Comparison of ENCODE assay signal across 8 mouse cellular contexts in the genomic region with DNA sequence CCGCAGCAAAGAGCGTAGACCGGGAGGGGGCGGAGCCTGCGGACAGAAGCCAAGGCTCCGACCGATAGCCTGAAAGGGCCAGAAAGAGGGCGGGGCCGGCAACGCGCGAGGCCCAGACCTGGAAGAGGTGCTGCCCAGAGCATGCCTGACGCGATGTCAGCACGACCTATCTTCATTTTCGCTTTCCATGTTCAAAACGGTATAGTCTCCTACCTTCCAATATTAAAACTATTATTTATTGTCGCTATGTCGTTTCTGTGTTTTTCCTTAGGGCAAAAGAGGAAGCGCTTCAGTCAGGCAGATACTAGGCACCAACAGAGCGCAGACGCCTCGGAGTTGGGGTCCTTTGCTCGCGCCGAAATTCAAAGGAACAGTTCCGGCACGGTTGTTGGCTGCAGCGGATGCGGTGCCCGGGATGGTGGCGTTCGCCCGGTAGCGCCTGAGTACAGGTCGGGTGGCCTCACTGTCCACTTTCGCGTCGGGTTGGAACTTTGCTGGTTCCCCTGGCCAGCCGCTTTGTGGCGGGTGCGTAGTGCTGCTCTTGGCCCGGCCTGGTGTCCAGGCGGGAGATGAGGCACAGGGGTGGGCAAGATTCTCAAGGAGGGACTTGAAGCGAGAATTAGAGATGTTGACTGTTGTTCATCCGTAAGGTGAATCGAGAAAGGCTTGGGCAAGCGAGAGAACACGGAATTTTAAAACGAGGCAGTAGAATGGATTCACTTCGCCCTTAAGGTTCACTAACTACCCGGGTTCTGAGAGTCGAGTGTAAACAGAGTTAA. TPM values are rescaled to one million over a fixed set of nuclear protein-coding genes. Genes with fewer than 3 reads are reported as not detected.
DNase-seq lines count a peak whose midpoint lies in the region; ATAC-seq and TF ChIP-seq lines count a peak whose summit lies in the region.

A gene (plus strand): TSS at position 358 of the 779 bp plus-strand sequence.

- H3K27ac ChIP-seq in gastrocnemius, adult 2 months, result peak within 1 kb of the TSS; percentile 91
- peak within 1 kb of the TSS; percentile 87 for H3K27ac ChIP-seq in hindbrain, postnatal 0 days
- peak within 1 kb of the TSS; percentile 94 for H3K27ac ChIP-seq in left cerebral cortex, adult 2 months

- under 1% methylated on average over 53 of the region's 53 CpGs for WGBS in hindbrain, postnatal 0 days

- intact Hi-C loops in gastrocnemius, adult 2 months (cut with DNase I), result no loop called here
- intact Hi-C loops in left cerebral cortex, adult 2 months (cut with DNase I), result no loop called here

- 0 out of 2 replicates have a peak, but pooled peaks have one; percentile 0 for TF ChIP-seq CTCF in gastrocnemius, adult 2 months (IDR thresholded peaks at IDR 0.05)
- peak; percentile 1; the same call in 1 of the 2 replicates for TF ChIP-seq CTCF in hindbrain, postnatal 0 days (IDR thresholded peaks at IDR 0.05; ENCODE audit: low read depth)
- no peak; the same call in 1 of the 2 replicates for TF ChIP-seq CTCF in left cerebral cortex, adult 2 months (IDR thresholded peaks at IDR 0.05)

- H3K27me3 ChIP-seq in hindbrain, postnatal 0 days (ENCODE audit: insufficient read depth, low read length), result no peaks in the 10 kb centered on the region

- H3K9ac ChIP-seq in hindbrain, postnatal 0 days (replicated peaks; ENCODE audit: low read length), result peak within 1 kb of the TSS; percentile 73

- DNase-seq in ZHBTc4 (ENCODE audit: low read depth, low spot score), result peak; percentile 95
- DNase-seq in gastrocnemius, adult 2 months, result peak; percentile 97
- DNase-seq in hindbrain, postnatal 0 days (ENCODE audit: low spot score), result peak; percentile 96
- DNase-seq in left cerebral cortex, adult 2 months (ENCODE audit: extremely low spot score in 1 of 2, low spot score in 2 of 2), result peak; percentile 88 to 89
- DNase-seq in right cerebral cortex, adult 2 months (ENCODE audit: low spot score in 2 of 2), result peak; percentile 88 to 91
- DNase-seq in urinary bladder, postnatal 14 days (ENCODE audit: low spot score), result peak; percentile 94

- H3K36me3 ChIP-seq in hindbrain, postnatal 0 days (ENCODE audit: insufficient read depth, low read length), result no peaks in the 10 kb centered on the region; the same call in 1 of the 2 replicates

- peak within 1 kb of the TSS; percentile 77 for H3K4me3 ChIP-seq in gastrocnemius, adult 2 months
- H3K4me3 ChIP-seq in hindbrain, postnatal 0 days (ENCODE audit: low read length), result peak within 1 kb of the TSS; percentile 73
- peak within 1 kb of the TSS; percentile 72 for H3K4me3 ChIP-seq in left cerebral cortex, adult 2 months

- ATAC-seq in common myeloid progenitor, adult 5-6 weeks (replicated peaks; ENCODE audit: low read depth, poor library complexity, severe bottlenecking), result peak; percentile 97
- ATAC-seq in hindbrain, postnatal 0 days, result peak; percentile 99
- ATAC-seq in megakaryocyte, adult 5-6 weeks (ENCODE audit: poor library complexity, severe bottlenecking), result peak; percentile 99

- H3K4me2 ChIP-seq in hindbrain, postnatal 0 days (ENCODE audit: low read depth, low read length), result peak within 1 kb of the TSS; percentile 89

- no peaks in the 10 kb centered on the region for H3K9me3 ChIP-seq in hindbrain, postnatal 0 days (ENCODE audit: low read length)

- H3K4me1 ChIP-seq in hindbrain, postnatal 0 days (ENCODE audit: insufficient read depth, low read length), result no peaks in the 10 kb centered on the region

RNA-seq across cellular contexts. Expression of the gene that starts here (rescaled TPM):
- total RNA-seq in common myeloid progenitor, adult 5-6 weeks (2017), result 253 and 257 TPM in 2 replicates
- total RNA-seq in gastrocnemius, adult 2 months (2021), result 1 to 10 TPM in 1 of 2 experiments, under 1 TPM in 1; 0.56 to 1.9 TPM
- total RNA-seq in hindbrain, postnatal 0 days (2014; rRNA removed), result 13.3 and 16.0 TPM in 2 replicates
- 55.8 and 64.6 TPM in 2 replicates for polyA plus RNA-seq in hindbrain, postnatal 0 days (2015; fragmentation: Nextera tagmentation; extraction: Ambion mirVana)
- 1 to 10 TPM; 6.9 to 7.2 TPM for total RNA-seq in left cerebral cortex, adult 2 months (2021)
- 86.0 and 87.2 TPM in 2 replicates for total RNA-seq in megakaryocyte, adult 5-6 weeks (2015)
- total RNA-seq in megakaryocyte, adult 5-6 weeks (2017), result 149 and 163 TPM in 2 replicates

Comparison
In these comparisons a context has a peak if more than half of its experiments do, and no peak if none do; other contexts are left out.
1. Peak in every context shown above with its lines: DNase-seq, ATAC-seq, H3K4me3 ChIP-seq and H3K27ac ChIP-seq.